Mouse (Mus musculus): ENCODE results near the gene Ftcd. TPM values are rescaled to one million over a fixed set of nuclear protein-coding genes. Genes with fewer than 3 reads are reported as not detected.

Gene Ftcd
- total RNA-seq (2015; ENCODE audit: low replicate concordance) (not detected in 2 replicates), total RNA-seq (2017; ENCODE audit: low replicate concordance) (not detected in 2 replicates)

GRCm38 (mm10) chr10:76575374-76575773 is at the start of gene Ftcd:
TSS of gene Ftcd (plus strand) at chr10:76575648.
- no peak for ATAC-seq (replicated peaks; ENCODE audit: low FRiP score, poor library complexity, severe bottlenecking)

- ATAC-seq (replicated peaks; ENCODE audit: low FRiP score, poor library complexity, severe bottlenecking) = peak; percentile 34
Measured at GRCm38 (mm10) chr10:76530922-76531321, 44.5 kb upstream of the Ftcd start.

GRCm38 (mm10) chr10:76531375-76531774 is 44.1 kb upstream of the Ftcd start, which contains the start of gene Lss:
TSS of gene Lss (plus strand) at chr10:76531588.
- peak; percentile 97 for ATAC-seq (replicated peaks; ENCODE audit: low FRiP score, poor library complexity, severe bottlenecking)

- no peak; the same call in 1 of the 2 replicates for ATAC-seq (replicated peaks; ENCODE audit: low FRiP score, poor library complexity, severe bottlenecking)
Measured at GRCm38 (mm10) chr10:76531828-76532227, 43.6 kb upstream of the Ftcd start.

DNA sequence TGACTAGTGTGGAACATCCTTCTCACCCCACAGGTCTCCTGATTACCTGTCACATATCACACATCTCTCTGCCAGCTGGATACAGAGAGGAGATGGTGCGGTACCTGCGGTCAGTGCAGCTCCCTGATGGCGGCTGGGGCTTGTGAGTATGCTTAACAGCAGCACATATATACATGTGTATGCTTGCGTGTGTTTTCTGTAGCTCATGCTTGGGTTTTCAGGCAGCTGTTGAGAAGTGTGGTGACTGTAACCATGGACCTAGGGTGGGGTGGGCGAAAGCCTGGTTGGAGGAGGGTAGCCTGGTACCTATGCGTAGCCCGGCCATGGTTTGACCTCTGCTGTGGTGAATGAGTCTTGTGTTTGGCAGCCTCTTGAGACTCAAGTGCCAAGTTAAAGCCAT is 39.9 kb upstream of the Ftcd start:
- ATAC-seq (replicated peaks; ENCODE audit: low FRiP score, poor library complexity, severe bottlenecking) = no peak

DNA sequence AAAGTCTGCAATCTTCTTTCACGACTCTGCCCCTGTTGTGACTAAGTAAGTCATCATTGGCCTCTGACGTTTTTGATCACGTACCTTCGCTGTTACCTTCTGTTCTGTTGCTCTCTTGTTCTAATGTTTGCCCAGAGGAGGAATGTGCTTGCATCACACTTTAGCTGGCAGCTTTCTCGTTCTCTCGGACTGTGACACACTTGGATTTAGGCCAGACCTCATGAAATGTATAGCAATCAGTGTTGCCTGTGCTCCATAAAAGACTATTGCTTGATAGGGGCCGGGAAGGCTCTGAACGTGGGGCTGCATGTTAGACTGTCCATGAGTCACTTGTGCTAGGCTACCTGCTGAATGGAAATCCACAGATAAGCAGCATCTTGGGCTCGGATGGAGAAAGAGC is 37.8 kb upstream of the Ftcd start:
- no peak for ATAC-seq (replicated peaks; ENCODE audit: low FRiP score, poor library complexity, severe bottlenecking)

DNA sequence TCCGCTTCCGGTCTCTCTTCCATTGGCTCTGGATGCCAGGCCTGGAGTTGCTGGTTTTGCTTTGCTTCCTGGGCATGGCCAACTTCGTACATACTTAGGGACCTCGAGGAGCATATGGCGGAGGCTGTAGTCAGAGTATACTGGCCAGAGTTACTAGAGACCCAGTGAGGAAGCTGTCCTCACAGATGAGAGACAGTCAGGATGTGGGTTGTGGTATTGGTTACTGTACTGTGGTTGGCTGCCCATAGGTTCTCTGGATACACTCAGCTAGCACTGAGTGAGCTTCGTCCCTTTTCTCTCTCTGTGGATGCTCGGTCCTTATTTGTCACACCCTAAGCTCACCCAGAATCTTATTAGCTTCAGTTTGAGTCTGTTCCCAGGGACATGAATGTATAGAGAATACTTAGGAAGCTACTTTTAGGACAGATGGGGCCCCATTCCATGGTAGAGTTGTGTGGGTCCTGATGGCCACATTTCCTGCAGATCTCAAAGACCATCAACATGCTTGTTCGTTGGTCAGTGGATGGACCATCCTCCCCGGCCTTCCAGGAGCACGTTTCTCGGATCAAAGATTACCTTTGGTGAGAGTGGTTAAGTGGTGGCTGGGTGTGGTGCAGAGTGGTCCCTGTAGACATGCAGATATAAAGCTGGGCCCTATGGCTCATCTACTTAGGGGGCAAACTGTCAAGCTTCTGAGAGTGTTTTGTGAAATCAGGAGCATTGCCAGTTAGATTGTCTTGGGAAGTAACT is 33.9 kb upstream of the Ftcd start:
- ATAC-seq (replicated peaks; ENCODE audit: low FRiP score, poor library complexity, severe bottlenecking) = no peak

GRCm38 (mm10) chr10:76542636-76543375 is 32.6 kb upstream of the Ftcd start:
- no peak for ATAC-seq (replicated peaks; ENCODE audit: low FRiP score, poor library complexity, severe bottlenecking)

- ATAC-seq (replicated peaks; ENCODE audit: low FRiP score, poor library complexity, severe bottlenecking) = no peak
Measured at GRCm38 (mm10) chr10:76546566-76546965, 28.9 kb upstream of the Ftcd start.

DNA sequence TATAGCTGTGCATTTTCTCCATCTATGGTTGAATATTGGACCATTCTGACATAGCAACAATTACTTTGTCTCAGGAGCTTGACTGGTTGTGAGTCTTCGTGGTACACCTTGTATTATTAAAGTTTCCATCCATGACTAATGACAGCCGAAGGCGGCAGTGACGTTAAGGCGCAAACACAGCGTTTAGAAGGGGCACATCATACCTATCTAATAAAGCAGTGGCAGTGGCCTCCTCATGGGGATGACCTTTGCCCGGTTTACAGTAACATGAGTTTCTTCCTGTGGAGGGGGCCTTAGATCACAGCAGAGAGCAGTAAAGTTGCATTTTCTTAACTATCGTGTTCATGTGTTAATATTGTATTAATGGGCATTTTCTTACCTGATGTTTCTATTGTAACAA is 27.2 kb upstream of the Ftcd start:
- no peak for ATAC-seq (replicated peaks; ENCODE audit: low FRiP score, poor library complexity, severe bottlenecking)

DNA sequence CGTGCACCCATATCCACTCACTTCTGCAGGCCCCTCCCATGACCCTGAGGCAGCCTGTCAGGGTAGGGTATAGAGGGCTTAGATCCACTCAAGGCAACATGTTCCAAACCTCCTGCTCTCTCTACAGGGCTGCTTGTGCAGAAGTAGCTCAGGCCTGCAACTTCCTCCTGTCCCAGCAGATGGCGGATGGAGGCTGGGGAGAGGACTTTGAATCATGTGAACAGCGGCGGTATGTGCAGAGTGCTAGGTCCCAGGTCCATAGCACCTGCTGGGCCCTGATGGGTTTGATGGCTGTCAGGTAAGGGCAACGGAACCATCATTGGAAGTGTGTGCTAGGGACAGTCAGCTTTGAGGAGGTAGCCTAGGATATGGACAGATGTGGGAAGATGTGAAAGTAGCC is 25.0 kb upstream of the Ftcd start:
- ATAC-seq (replicated peaks; ENCODE audit: low FRiP score, poor library complexity, severe bottlenecking) = no peak

GRCm38 (mm10) chr10:76551556-76551955 is 23.9 kb upstream of the Ftcd start:
- ATAC-seq (replicated peaks; ENCODE audit: low FRiP score, poor library complexity, severe bottlenecking) = no peak

- ATAC-seq (replicated peaks; ENCODE audit: low FRiP score, poor library complexity, severe bottlenecking) = no peak
Measured at GRCm38 (mm10) chr10:76554061-76554460, 21.4 kb upstream of the Ftcd start.

DNA sequence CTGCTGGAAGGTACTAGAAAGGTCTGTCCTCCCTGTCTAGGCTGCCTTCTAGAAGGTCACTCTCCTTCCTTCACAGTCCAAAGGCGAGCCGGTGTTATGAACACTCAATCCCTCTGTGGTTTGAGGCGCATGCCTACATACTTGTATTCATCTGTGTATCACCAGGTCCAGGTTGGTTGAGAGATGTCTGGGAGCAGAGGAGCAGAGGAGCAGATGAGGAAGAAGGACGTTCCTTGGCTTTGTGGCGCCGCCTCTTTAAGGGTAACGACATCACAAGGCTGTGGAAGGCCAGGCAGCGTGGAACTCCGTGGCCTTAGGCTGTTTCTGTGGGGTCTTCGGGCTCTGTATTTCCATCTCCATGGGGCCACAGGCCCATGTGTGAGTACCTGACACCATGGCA is 13.5 kb upstream of the Ftcd start, which contains the start of gene Spatc1l:
Gene Spatc1l, plus strand, starts transcription at position 301 of the 400 bp plus-strand sequence.
- ATAC-seq (replicated peaks; ENCODE audit: low FRiP score, poor library complexity, severe bottlenecking) = no peak

DNA sequence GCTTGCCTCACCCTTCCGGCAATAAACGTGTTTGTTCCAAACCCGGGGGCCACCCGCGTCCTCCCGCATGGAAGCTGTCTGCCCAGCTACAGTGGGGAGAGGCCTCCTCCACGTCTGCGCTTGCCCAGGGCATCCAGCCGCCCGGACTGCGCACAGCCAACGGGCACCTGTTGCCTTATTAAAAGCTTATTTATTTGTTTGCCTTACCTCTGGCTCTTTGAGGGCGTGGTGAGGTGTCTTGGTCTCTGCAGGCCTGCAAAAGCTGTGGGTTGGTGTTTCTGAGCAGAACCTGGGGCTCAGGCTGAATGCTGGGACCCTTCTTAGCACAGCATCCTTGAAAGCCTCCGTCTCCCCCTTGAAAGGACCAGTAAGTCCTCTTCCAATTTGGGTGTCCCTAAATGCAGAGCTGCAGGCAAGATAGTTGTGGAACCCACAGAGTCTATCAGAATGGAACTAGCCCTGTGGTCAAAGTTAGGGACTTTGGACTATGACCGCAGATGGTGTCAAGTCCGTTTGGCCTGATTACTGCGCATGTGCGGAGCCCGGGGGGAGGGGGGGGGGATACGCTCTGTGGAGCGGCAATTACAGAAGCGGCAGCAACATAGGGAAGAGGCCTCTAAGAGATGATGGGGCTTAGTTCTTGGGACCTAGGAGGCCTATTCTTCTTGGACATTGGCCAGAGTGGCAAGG is 5.3 kb upstream of the Ftcd start:
- ATAC-seq (replicated peaks; ENCODE audit: low FRiP score, poor library complexity, severe bottlenecking) = no peak

DNA sequence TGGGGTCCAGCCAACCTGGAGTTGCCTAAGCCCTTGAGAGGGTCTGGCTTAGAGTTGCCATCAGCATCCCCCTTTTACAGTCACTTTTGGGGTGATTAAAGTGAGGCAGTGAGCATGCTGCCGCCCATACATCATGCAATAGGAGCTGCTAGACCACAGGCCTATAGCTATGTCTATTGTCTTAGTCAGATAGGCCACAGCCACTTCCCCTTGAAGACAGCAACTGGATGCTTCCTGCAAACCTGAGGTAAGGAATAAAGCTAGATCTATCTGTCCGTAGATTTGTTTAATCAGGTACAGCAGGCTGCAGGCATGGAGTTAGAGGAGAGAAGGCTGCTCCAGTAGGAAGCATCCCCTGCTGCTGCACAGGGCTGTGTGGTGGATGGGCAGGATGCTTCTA is 4.4 kb upstream of the Ftcd start:
- no peak for ATAC-seq (replicated peaks; ENCODE audit: low FRiP score, poor library complexity, severe bottlenecking)

- ATAC-seq (replicated peaks; ENCODE audit: low FRiP score, poor library complexity, severe bottlenecking) = no peak
Measured at GRCm38 (mm10) chr10:76572151-76572550, 3.3 kb upstream of the Ftcd start.

- no peak for ATAC-seq (replicated peaks; ENCODE audit: low FRiP score, poor library complexity, severe bottlenecking)
Measured at GRCm38 (mm10) chr10:76576920-76577319, 1.5 kb downstream of the Ftcd start.

DNA sequence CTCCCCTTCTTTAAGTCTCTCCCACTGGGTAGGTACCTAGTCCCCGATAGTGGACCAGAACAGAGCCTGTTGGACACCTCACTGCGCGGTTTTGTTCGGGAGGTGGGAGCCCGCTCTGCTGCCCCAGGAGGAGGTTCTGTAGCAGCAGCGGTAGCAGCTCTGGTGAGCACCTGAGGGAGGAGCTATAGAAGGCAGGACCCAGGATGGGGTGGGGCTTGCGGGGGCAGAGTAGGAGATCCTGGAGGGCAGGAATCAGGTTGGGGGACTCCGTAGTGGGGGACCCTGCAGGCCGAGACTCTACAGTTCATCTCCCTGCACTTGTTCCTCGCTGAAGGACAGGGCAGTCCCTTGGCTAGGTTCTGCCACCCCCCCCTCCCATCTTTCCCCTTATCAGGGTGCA is 8.7 kb downstream of the Ftcd start:
- ATAC-seq (replicated peaks; ENCODE audit: low FRiP score, poor library complexity, severe bottlenecking) = no peak

GRCm38 (mm10) chr10:76586190-76586589 is 10.7 kb downstream of the Ftcd start:
- ATAC-seq (replicated peaks; ENCODE audit: low FRiP score, poor library complexity, severe bottlenecking) = no peak

Measured in erythroblast, adult 5-6 weeks (primary cell).